Mouse (Mus musculus): ENCODE measurements around the gene Capn1. TPM values are rescaled to one million over a fixed set of nuclear protein-coding genes. Genes with fewer than 3 reads are reported as not detected.

Capn1 gene
- polyA plus RNA-seq, 1 experiment, result 110 TPM

DNA sequence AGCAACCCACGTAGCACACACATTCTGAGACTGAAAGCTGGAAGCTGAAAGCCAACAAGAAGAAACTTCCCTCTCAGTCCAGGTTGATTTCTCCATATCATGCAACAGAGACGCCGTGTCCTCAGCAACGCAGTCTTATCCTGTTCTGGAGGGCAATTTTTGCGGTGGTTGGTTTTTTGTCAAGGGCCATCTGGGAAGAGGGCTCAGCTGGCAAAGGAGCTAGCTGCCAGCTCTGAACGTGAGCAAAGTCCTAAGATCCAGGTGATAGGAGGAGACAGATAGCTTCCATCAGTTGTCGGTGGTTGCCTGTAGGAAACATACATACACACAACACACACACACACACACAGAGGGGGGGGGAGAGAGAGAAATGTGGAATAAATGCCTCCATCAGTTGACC lies 22.6 kb upstream of the Capn1 start:
- H3K27me3 ChIP-seq (ENCODE audit: control insufficient read depth, insufficient read depth, insufficient read length), result no peaks in the 10 kb centered on the region
- H3K4me2 ChIP-seq (ENCODE audit: low read depth), result no peak overlapping the region
- H3K36me3 ChIP-seq (ENCODE audit: control insufficient read depth, insufficient read depth), result no peaks in the 10 kb centered on the region
- no peak for TF ChIP-seq POLR2A (IDR thresholded peaks at IDR 0.05; ENCODE audit: insufficient read length, low read depth)
- TF ChIP-seq MYOD1 (IDR thresholded peaks at IDR 0.05; ENCODE audit: control insufficient read depth in 1 of 3, insufficient read length in 2 of 3, low read depth in 2 of 3), result no peak
- no peak for TF ChIP-seq TCF3 (IDR thresholded peaks at IDR 0.05; ENCODE audit: insufficient read length, low read depth)
- no peak for TF ChIP-seq CEBPB (IDR thresholded peaks at IDR 0.05; ENCODE audit: insufficient read depth, poor library complexity, severe bottlenecking)
- no peak for TF ChIP-seq USF1 (IDR thresholded peaks at IDR 0.05; ENCODE audit: low read depth)
- no peak for TF ChIP-seq E2F4 (IDR thresholded peaks at IDR 0.05; ENCODE audit: insufficient read depth)
- no peak for TF ChIP-seq REST (IDR thresholded peaks at IDR 0.05; ENCODE audit: insufficient read depth, insufficient read length)
- TF ChIP-seq MYOG (IDR thresholded peaks at IDR 0.05; ENCODE audit: control insufficient read depth in 1 of 3, insufficient read depth in 1 of 3, insufficient read length in 2 of 3, low read depth in 2 of 3), result no peak
- TF ChIP-seq SRF (IDR thresholded peaks at IDR 0.05; ENCODE audit: control insufficient read depth, insufficient read length, low read depth), result no peak
- no peak for TF ChIP-seq TCF12 (IDR thresholded peaks at IDR 0.05; ENCODE audit: insufficient read depth, poor library complexity, severe bottlenecking)
- TF ChIP-seq MAX (IDR thresholded peaks at IDR 0.05; ENCODE audit: low read depth), result no peak
- no peak for TF ChIP-seq POLR2AphosphoS2 (IDR thresholded peaks at IDR 0.05; ENCODE audit: insufficient read length, low read depth)
- no peak overlapping the region for H3ac ChIP-seq (ENCODE audit: control insufficient read depth, insufficient read length)
- no peak overlapping the region for H3K4me3 ChIP-seq
- no peaks in the 10 kb centered on the region for H3K79me2 ChIP-seq (ENCODE audit: control insufficient read depth, insufficient read depth)

GRCm38 (mm10) chr19:6037695-6038094 lies 22.0 kb upstream of the Capn1 start:
- H3K79me2 ChIP-seq (ENCODE audit: control insufficient read depth, insufficient read depth), result no peaks in the 10 kb centered on the region
- H3K4me3 ChIP-seq, result no peak overlapping the region
- no peaks in the 10 kb centered on the region for H3K27me3 ChIP-seq (ENCODE audit: control insufficient read depth, insufficient read depth, insufficient read length)
- TF ChIP-seq REST (IDR thresholded peaks at IDR 0.05; ENCODE audit: insufficient read depth, insufficient read length), result no peak
- no peak for TF ChIP-seq MAX (IDR thresholded peaks at IDR 0.05; ENCODE audit: low read depth)
- no peak for TF ChIP-seq TCF12 (IDR thresholded peaks at IDR 0.05; ENCODE audit: insufficient read depth, poor library complexity, severe bottlenecking)
- no peak for TF ChIP-seq E2F4 (IDR thresholded peaks at IDR 0.05; ENCODE audit: insufficient read depth)
- TF ChIP-seq SRF (IDR thresholded peaks at IDR 0.05; ENCODE audit: control insufficient read depth, insufficient read length, low read depth), result no peak
- no peak for TF ChIP-seq CEBPB (IDR thresholded peaks at IDR 0.05; ENCODE audit: insufficient read depth, poor library complexity, severe bottlenecking)
- TF ChIP-seq POLR2AphosphoS2 (IDR thresholded peaks at IDR 0.05; ENCODE audit: insufficient read length, low read depth), result no peak
- TF ChIP-seq MYOG (IDR thresholded peaks at IDR 0.05; ENCODE audit: control insufficient read depth in 1 of 3, insufficient read depth in 1 of 3, insufficient read length in 2 of 3, low read depth in 2 of 3), result no peak
- TF ChIP-seq TCF3 (IDR thresholded peaks at IDR 0.05; ENCODE audit: insufficient read length, low read depth), result no peak
- no peak for TF ChIP-seq MYOD1 (IDR thresholded peaks at IDR 0.05; ENCODE audit: control insufficient read depth in 1 of 3, insufficient read length in 2 of 3, low read depth in 2 of 3)
- TF ChIP-seq USF1 (IDR thresholded peaks at IDR 0.05; ENCODE audit: low read depth), result no peak
- TF ChIP-seq POLR2A (IDR thresholded peaks at IDR 0.05; ENCODE audit: insufficient read length, low read depth), result no peak
- no peaks in the 10 kb centered on the region for H3K36me3 ChIP-seq (ENCODE audit: control insufficient read depth, insufficient read depth)
- H3K4me2 ChIP-seq (ENCODE audit: low read depth), result no peak overlapping the region
- H3ac ChIP-seq (ENCODE audit: control insufficient read depth, insufficient read length), result no peak overlapping the region

GRCm38 (mm10) chr19:6035966-6036585 lies 20.4 kb upstream of the Capn1 start:
- TF ChIP-seq REST (IDR thresholded peaks at IDR 0.05; ENCODE audit: insufficient read depth, insufficient read length), result no peak
- TF ChIP-seq CEBPB (IDR thresholded peaks at IDR 0.05; ENCODE audit: insufficient read depth, poor library complexity, severe bottlenecking), result no peak
- TF ChIP-seq POLR2AphosphoS2 (IDR thresholded peaks at IDR 0.05; ENCODE audit: insufficient read length, low read depth), result no peak
- no peak for TF ChIP-seq E2F4 (IDR thresholded peaks at IDR 0.05; ENCODE audit: insufficient read depth)
- TF ChIP-seq TCF3 (IDR thresholded peaks at IDR 0.05; ENCODE audit: insufficient read length, low read depth), result no peak
- TF ChIP-seq POLR2A (IDR thresholded peaks at IDR 0.05; ENCODE audit: insufficient read length, low read depth), result no peak
- no peak for TF ChIP-seq USF1 (IDR thresholded peaks at IDR 0.05; ENCODE audit: low read depth)

GRCm38 (mm10) chr19:6030520-6031280 lies 15.0 kb upstream of the Capn1 start:
- Histone ChIP-seq H3K36me3 (ENCODE audit: control insufficient read depth, insufficient read depth) (no peaks in the 10 kb centered on the region), H3K79me2 (ENCODE audit: control insufficient read depth, insufficient read depth) (no peaks in the 10 kb centered on the region), H3K27me3 (ENCODE audit: control insufficient read depth, insufficient read depth, insufficient read length) (peaks cover 6% of the 10 kb centered on the region), H3K4me3 (no peak overlapping the region), H3K4me2 (ENCODE audit: low read depth) (no peak overlapping the region), H3ac (ENCODE audit: control insufficient read depth, insufficient read length) (no peak overlapping the region)
- TF ChIP-seq MYOD1 (IDR thresholded peaks at IDR 0.05; ENCODE audit: control insufficient read depth in 1 of 3, insufficient read length in 2 of 3, low read depth in 2 of 3), result no peak
- no peak for TF ChIP-seq MAX (IDR thresholded peaks at IDR 0.05; ENCODE audit: low read depth)
- TF ChIP-seq POLR2AphosphoS2 (IDR thresholded peaks at IDR 0.05; ENCODE audit: insufficient read length, low read depth), result no peak
- no peak for TF ChIP-seq SRF (IDR thresholded peaks at IDR 0.05; ENCODE audit: control insufficient read depth, insufficient read length, low read depth)

More at GRCm38 (mm10) chr19:6035966-6036585, 20.4 kb upstream of the Capn1 start:
- Histone ChIP-seq H3ac (ENCODE audit: control insufficient read depth, insufficient read length) (no peak overlapping the region), H3K79me2 (ENCODE audit: control insufficient read depth, insufficient read depth) (no peaks in the 10 kb centered on the region), H3K36me3 (ENCODE audit: control insufficient read depth, insufficient read depth) (no peaks in the 10 kb centered on the region), H3K27me3 (ENCODE audit: control insufficient read depth, insufficient read depth, insufficient read length) (no peaks in the 10 kb centered on the region), H3K4me3 (no peak overlapping the region), H3K4me2 (ENCODE audit: low read depth) (no peak overlapping the region)

Measured in myocyte (in vitro differentiated cells).